Mouse (Mus musculus): ENCODE measurements around the gene Msh5. TPM values are rescaled to one million over a fixed set of nuclear protein-coding genes. Genes with fewer than 3 reads are reported as not detected.
"Not testable (repeated sequence)": the region's sequence is repeated elsewhere in the genome, so short reads cannot be mapped to it uniquely, and the experiment has no call there.

The Msh5 gene
- total RNA-seq, 2 experiments from 2014 or later = 0.28 TPM; not detected in 1

- DNase-seq (ENCODE audit: low spot score) = no peak
Measured at GRCm38 (mm10) chr17:35023756-35024155, 22.8 kb downstream of the Msh5 start.

DNA sequence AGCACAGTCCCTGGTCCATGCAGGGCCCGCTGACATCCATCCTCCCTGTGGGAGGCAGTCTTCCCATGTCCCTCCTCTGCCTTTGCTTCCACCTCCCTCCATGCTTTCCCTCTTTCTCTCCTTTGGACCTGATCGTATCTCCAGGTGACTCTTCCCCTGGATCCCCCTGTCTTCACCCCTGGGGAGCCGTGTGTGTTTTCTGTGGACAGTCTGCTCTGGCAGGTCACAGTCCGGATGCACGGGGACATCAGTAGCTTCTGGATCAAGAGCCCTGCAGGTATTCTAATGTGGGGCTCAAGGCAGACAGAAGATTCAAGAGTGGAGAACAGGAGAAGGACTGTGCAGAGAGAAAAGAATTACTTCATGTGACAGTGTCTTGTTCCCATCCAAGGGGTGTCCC, 23.3 kb downstream of the Msh5 start:
- DNase-seq (ENCODE audit: low spot score) = no peak

DNA sequence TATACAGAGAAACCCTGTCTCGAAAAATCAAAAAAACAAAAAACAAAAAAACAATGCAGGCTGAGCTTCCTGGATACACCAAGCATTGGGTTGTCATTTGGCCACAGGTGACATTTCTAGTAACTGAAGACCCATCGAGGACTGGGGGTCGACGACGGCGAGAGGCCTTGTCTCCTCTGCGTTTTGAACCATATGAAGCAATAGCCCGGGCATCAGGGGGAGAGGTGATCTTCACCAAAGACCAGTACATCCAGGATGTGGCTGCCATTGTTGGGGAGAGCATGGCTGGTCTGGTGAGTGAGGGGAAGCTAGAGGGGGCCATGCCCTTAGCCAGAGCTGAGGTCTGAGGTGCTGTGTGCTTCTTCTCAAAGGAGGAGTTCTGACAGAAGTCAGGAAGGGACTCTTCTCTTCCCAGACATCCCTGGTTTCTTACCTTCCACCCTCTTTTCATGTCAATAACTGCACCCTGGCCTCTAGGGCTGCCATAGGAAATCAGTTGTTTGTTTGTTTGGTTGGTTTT, 23.9 kb downstream of the Msh5 start:
- no peak for DNase-seq (ENCODE audit: low spot score)

- no peak for DNase-seq (ENCODE audit: low spot score)
Measured at GRCm38 (mm10) chr17:35021842-35022477, 24.6 kb downstream of the Msh5 start.

GRCm38 (mm10) chr17:35021163-35021808, 25.3 kb downstream of the Msh5 start:
- DNase-seq (ENCODE audit: low spot score) = peak; percentile 89

DNA sequence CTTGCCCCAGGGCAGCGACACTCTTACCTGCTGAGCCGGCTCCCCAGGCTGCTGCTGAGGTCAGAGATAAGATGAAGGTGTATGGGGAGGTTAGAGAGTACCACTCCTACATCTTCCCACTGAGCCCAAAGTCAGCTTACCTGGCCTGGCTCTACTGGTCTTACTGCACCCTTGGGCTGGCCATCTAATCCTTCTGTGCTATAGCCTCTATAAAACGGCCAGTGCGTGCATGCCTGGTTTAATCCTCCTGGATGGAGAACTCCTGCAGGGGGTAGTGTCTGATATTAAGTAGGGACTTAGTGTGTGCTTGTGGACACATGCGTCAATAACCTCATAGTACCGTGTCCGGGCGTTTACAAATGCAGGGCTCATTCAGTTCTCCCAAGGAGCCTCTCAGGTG, 26.0 kb downstream of the Msh5 start:
- DNase-seq (ENCODE audit: low spot score) = no peak

DNA sequence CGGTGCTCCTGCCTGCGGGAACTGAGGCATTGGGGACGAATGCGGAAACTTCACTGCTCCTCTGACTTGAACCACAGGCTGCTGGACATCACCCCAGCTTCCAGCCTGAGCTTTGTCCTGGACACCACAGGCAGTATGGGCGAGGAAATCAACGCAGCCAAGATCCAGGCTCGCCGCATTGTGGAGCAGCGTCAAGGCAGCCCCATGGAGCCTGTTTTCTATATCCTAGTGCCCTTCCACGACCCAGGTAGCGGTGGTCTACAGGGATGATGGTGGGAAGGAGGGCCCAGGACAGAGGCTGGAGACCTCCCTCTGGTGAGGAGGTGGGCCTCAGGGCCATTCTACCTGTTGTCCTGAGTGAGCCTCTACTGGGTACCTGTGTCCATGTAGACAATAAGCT, 26.7 kb downstream of the Msh5 start:
- DNase-seq (ENCODE audit: low spot score) = no peak

GRCm38 (mm10) chr17:35018171-35018570, 28.4 kb downstream of the Msh5 start:
- DNase-seq (ENCODE audit: low spot score) = no peak

GRCm38 (mm10) chr17:35017706-35018030, 28.9 kb downstream of the Msh5 start:
- DNase-seq (ENCODE audit: low spot score) = no peak

- no peak for DNase-seq (ENCODE audit: low spot score)
Measured at GRCm38 (mm10) chr17:35016791-35017705, 29.5 kb downstream of the Msh5 start.

DNA sequence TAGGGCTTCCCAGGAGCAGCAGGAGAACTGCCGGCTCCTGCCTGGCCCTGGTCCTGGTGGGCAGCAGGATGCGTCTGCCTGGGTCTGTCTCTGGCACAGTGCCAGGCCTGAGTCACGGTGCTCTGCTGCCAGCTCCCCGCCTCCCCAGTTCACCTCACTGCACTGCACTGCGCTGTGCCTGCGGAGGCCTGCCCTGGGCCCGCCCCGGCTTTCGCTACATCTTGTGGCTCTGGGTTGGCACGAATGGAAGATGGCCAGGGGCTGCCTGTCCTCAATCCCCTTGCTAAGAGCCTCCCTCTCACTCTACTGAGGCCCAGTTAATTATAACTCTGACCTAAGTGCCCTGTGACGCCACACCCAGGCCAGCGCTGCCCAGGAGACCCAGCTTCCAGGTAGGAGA, 30.2 kb downstream of the Msh5 start, which contains the start of gene Vwa7:
Gene Vwa7, plus strand, starts transcription at position 204 of the 400 bp plus-strand sequence.
- DNase-seq (ENCODE audit: low spot score) = peak; percentile 48

- DNase-seq (ENCODE audit: low spot score) = no peak
Measured at GRCm38 (mm10) chr17:35015296-35015695, 31.2 kb downstream of the Msh5 start.

GRCm38 (mm10) chr17:35013221-35013620, 33.3 kb downstream of the Msh5 start:
- no peak for DNase-seq (ENCODE audit: low spot score)

DNA sequence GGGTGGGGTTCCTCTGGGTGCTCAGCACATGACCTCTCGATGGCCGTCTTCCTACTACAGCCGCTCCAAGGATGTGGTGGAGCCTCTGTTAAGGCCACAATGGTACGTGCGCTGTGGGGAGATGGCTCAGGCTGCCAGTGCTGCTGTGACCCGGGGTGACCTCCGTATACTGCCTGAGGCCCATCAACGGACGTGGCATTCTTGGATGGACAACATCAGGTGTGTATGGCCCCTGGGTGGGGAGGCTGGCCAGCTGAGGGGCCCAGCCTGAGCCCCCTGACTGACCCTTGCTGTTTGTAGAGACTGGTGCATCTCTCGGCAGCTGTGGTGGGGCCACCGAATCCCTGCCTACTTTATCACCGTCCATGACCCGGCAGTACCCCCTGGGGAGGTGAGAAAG, 34.1 kb downstream of the Msh5 start:
- DNase-seq (ENCODE audit: low spot score) = no peak

GRCm38 (mm10) chr17:35011440-35011839, 35.1 kb downstream of the Msh5 start:
- DNase-seq (ENCODE audit: low spot score) = no peak

DNA sequence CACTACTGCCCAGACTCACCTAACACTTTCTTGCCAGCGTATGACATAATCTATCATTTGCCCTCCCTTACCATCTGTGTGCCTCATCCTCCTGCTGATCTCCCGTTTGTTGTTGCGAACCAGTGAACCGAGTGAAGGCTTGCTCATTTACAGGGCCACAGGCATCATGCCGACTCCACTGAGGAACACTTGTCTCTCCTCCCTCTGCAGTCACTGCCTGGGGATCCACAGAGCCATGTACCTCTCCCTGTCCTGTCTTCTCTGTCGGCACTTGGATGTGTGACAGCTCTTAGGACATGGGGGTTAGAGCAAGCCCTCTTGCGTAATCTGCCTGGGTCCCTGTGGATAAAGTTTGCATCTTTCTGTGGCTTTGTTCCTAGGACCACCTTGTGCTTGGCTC, 37.0 kb downstream of the Msh5 start:
- no peak for DNase-seq (ENCODE audit: low spot score)

- DNase-seq (ENCODE audit: low spot score) = no peak
Measured at GRCm38 (mm10) chr17:35007387-35007991, 39.1 kb downstream of the Msh5 start.

DNA sequence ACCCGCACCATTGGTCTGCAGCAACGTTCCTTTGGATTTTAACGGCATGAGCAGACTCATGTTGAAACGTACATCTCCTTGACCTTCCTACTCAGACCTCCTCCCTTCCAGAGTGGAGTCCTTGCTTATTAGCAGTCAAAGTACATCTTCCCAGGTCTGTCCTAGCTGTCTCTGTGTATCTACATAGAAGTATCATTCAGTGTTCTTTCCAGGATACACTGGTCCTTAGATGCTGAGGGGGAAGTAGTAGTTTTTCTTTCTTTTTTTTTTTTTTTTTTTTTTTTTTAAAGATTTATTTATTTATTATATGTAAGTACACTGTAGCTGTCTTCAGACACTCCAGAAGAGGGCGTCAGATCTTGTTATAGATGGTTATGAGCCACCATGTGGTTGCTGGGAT, 40.6 kb downstream of the Msh5 start:
- not testable (repeated sequence) for DNase-seq (ENCODE audit: low spot score)

DNA sequence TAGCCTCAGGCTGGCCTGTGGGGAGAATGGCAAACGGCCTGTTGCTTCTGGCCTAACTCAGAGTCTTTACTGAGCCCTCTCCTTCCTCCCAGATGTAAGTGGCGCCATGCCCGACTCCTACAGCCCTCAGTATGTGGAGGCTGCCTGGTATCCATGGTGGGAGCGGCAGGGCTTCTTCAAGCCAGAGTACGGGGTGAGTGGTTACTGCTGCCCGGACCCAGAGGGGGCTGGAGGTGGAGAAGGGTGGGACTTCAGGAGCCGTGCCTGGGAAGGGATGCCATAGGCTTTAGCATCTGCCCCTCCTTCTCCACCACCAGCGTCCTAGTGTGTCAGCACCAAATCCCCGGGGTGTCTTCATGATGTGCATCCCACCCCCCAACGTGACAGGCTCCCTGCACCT, 41.4 kb downstream of the Msh5 start:
- no peak for DNase-seq (ENCODE audit: low spot score)

DNA sequence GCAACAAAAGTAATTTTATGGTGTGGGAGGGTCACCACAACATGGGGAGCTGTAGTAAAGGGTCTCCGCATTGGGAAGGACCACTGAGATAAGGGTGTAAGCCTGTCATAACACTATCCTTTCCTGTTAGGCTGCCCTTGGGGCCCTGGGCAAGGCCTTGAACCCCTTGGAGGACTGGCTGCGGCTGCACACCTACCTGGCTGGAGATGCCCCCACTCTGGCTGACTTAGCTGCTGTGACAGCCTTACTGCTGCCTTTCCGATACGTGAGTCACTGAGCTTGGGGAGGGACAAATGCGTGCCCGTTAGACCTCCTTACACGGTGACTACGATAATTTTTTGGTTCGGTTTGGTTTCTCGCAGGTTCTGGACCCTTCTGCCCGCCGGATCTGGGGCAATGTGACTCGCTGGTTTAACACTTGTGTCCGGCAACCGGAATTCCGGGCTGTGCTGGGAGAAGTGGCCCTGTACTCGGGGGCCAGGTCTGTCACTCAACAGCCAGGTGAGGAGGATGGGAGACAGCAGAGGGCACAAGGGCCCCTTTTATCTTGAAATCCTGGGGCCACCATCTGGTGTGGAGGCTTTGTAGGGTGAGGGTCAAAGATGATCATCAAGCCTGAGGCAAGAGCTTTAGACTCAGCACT, 42.3 kb downstream of the Msh5 start:
- DNase-seq (ENCODE audit: low spot score) = no peak

Measured in gastrocnemius, adult 18-20 months (tissue).